Mouse (Mus musculus) kidney, adult 2 months (tissue): ENCODE measurements at regions not wholly inside any gene's neighbourhood (a gene's known extent, or its start where the extent isn't known, plus 50 kb on each side); places are given as distances from the start of the nearest gene placed in this dataset.

ENCODE experiments used
- CTCF ChIP-seq: fragments of 200-500 bp; conservative IDR thresholded peaks from 2 replicates; pipeline ENCODE4 v1.5.1; 2011; ENCODE audit warnings: low read depth, mild to moderate bottlenecking, control low read depth, low read length, moderate library complexity, mixed read lengths; ENCODE audit not compliant: insufficient read depth, insufficient read length
- POLR2A ChIP-seq: fragments of 200-500 bp; IDR thresholded peaks from one replicate; pipeline ENCODE4 v1.6.1; 2011; ENCODE audit warnings: low read depth, low read length, control low read depth

DNA sequence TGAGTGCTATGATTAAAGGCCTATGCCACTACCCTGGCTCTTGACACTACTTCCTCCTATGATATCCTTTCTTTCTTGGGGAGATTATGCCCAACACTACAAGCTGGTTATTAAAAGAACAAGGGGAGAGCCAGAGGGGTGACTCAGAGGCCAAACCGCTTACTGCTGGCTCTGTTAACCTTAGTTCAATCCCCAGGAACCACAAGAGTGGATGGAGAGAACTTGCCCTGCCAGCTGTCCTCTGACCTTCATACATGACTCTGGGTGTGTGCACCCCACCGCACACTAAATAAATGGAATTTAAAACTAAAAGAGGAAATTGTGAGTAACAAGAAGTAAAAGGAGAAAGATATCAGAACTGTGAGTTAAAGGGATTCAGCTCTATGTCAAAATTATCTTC is 114.1 kb upstream of the Eomes start:
- TF ChIP-seq POLR2A: no peak
- TF ChIP-seq CTCF: no peak
